Mouse (Mus musculus): ENCODE measurements around the gene Suclg2.

Suclg2 gene

DNA sequence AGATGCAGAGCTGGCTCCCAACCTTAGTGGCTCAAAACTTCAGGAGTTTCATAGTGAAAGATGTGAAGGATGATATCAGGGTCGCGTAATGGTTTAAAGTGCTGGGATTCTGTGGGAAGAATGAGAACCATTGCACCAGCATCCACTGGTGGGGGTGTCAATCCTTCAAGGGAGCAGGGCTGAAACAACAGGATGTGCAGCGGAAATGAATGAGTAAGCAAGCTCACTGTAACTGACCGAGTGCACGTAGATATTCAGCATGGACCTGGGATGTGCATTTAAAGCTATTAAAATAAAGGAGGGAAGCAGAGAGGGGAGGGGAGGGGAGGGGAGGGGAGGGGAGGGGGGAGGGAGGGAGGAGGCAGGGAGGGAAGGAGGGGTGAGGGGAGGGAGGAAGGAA lies 18.4 kb downstream of the Suclg2 start:
- no peak for DNase-seq (ENCODE audit: low spot score)

DNA sequence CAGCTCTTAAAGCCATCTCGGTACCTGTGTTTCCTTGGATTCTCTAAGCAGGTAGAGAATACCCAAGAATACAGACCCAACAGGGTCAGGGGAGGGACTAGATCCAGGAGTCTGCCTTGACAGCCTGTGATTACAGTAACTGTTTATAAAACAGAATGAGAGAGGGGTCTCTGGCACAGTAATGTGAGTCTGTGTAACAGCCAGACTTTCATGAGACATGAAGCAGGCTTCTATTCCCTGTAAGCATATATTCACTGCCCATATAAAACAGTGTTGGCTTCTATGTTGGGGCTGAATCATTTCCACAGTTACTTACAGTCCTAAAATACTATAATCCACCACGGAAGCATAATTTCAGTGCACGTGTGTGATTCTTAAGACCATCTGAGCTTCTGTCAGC lies 19.3 kb downstream of the Suclg2 start:
- DNase-seq (ENCODE audit: low spot score), result no peak

- no peak for DNase-seq (ENCODE audit: low spot score)
Measured at GRCm38 (mm10) chr6:95698536-95699162, 20.0 kb downstream of the Suclg2 start.

DNA sequence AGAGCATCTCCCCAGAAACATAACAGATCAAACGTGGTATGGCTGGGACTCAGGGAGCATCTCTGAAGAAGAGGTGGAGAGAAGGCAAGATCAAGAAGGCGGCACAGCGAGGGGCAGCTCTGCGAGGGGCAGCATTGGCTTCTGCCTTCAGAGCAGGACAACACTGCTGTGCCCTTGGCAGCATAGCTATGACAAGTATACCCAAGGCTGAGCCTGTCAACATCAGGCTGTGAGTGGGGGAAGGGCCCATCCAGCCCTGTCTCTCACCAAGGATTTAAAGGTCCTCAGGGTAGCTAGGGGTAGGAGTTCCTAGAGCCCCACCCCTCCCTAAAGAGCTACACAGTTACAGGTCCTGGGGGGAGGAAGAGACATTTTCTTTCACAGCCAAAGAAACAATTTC lies 23.7 kb downstream of the Suclg2 start:
- DNase-seq (ENCODE audit: low spot score), result no peak

GRCm38 (mm10) chr6:95685242-95685641 lies 33.4 kb downstream of the Suclg2 start:
- DNase-seq (ENCODE audit: low spot score), result no peak

- no peak for DNase-seq (ENCODE audit: low spot score)
Measured at GRCm38 (mm10) chr6:95679718-95680117, 38.9 kb downstream of the Suclg2 start.

DNA sequence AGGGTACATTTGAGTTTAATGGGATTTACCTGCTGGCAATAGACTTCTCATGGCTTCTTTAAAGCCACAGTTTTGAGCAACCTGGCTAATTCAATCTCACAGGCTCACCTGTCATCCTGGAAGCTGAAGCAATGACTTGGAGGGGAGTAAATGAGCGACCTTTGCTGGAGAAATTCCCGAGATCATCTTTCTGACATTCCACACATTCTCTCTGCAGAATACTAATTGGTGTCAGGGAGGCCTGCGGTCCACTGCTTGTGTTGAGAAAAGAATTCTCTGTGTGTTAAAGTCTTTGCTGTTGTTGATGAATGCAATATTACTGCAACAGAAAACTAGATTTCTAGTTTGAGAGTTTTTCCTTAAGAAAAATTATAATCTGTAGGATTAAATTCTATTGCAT lies 39.3 kb downstream of the Suclg2 start:
- no peak for DNase-seq (ENCODE audit: low spot score)

- DNase-seq (ENCODE audit: low spot score), result no peak
Measured at GRCm38 (mm10) chr6:95676951-95677350, 41.6 kb downstream of the Suclg2 start.

- DNase-seq (ENCODE audit: low spot score), result no peak
Measured at GRCm38 (mm10) chr6:95676439-95676838, 42.2 kb downstream of the Suclg2 start.

DNA sequence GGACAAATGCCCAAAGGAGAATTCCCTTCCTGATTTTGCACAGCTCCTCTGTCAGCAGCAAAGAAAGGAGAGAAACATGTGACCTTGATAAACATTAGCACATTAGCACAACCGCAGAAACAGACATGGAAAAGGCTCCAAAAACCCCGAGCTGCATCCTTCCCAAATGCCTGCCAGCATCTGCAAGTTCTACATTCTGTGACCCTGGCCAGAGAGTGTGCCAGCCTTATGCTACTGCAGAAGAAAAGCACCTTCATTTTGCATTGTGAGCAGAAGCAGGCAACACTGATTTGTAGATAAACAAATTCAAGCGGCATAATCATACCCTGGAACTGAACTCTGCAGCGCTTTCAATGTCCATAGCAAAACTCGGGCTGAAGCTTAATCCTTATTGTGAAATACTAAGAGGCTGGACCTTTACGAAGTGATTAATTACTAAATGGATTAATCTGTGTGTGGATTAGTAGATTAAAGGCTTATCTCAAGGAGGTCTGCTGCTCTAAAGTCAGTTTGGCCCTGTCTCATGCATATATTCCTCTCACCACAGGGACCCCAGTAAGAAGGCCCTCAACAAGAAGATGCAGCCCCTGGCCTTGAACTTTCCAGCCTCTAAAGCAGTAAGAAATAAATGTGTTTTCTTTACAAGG lies 43.4 kb downstream of the Suclg2 start:
- DNase-seq (ENCODE audit: low spot score), result no peak

DNA sequence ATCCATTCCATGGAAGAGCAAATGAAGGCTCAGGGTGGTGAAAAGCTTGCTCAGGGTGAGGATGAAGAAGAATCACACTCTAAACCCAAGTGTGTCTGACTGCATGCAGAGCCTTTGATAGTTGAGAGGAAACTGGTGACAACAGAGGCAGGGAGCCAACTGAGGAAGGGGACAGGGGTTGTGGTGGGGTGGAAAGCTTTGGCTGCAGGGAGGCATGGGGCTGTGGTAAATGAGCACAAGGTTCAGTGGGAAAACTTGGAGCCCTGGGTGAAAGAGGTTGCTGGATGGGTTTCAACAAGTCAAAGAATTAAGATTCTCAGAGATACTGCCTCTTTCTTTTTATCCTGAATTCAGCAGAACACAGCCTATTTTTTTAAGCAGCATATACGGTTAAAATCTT lies 43.9 kb downstream of the Suclg2 start:
- DNase-seq (ENCODE audit: low spot score), result no peak

GRCm38 (mm10) chr6:95669335-95669729 lies 49.3 kb downstream of the Suclg2 start:
- DNase-seq (ENCODE audit: low spot score), result peak; percentile 32

GRCm38 (mm10) chr6:95668629-95669334 lies 49.8 kb downstream of the Suclg2 start:
- DNase-seq (ENCODE audit: low spot score), result no peak

- DNase-seq (ENCODE audit: low spot score), result no peak
Measured at GRCm38 (mm10) chr6:95657671-95658070, 60.9 kb downstream of the Suclg2 start.

GRCm38 (mm10) chr6:95653662-95654061 lies 64.9 kb downstream of the Suclg2 start:
- no peak for DNase-seq (ENCODE audit: low spot score)

- no peak for DNase-seq (ENCODE audit: low spot score)
Measured at GRCm38 (mm10) chr6:95652774-95653173, 65.8 kb downstream of the Suclg2 start.

DNA sequence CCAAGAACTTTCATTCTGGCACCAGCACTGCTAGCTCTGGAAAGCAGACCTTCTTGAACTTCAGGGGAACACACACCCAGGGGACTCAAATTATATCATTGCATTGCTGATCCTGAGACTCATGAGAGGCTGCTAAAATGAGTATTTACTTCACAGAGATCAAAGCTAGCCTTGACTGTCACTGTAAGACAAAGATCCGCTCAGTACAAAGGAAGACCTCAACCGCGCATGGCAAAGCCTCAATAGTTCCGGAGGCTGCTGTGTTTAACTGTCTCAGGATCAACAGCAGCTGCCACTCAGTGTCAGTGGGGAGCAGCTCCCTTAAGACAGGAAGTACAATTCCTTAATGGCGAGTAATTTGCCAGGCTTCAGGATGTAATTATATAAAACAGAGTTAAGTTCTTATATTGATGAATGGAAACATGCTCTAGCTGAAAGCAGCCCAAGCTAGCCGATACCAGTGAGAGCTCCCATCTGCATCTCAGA lies 67.2 kb downstream of the Suclg2 start:
- no peak for DNase-seq (ENCODE audit: low spot score)

- DNase-seq (ENCODE audit: low spot score), result peak; percentile 1
Measured at GRCm38 (mm10) chr6:95650082-95650722, 68.4 kb downstream of the Suclg2 start.

- no peak for DNase-seq (ENCODE audit: low spot score)
Measured at GRCm38 (mm10) chr6:95649123-95649663, 69.4 kb downstream of the Suclg2 start.

DNA sequence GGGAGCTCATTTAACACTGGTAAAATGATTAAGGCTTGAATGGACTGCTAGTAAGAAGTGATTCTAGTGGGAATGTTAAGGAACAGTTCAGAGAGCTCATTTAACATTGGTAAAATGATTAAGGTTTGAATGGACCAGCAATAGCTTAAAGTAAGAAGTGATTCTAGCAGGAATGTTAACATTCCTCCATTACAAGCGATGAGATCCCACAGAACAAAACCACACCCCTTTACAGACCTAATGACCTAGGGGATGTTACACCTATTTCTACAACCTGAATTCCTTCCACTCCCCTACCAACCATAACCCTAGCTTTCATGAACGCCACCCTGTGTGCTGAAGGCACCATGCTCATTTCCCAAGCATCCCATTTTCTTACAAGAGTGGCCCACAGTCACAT lies 81.2 kb downstream of the Suclg2 start:
- DNase-seq (ENCODE audit: low spot score), result no peak

DNA sequence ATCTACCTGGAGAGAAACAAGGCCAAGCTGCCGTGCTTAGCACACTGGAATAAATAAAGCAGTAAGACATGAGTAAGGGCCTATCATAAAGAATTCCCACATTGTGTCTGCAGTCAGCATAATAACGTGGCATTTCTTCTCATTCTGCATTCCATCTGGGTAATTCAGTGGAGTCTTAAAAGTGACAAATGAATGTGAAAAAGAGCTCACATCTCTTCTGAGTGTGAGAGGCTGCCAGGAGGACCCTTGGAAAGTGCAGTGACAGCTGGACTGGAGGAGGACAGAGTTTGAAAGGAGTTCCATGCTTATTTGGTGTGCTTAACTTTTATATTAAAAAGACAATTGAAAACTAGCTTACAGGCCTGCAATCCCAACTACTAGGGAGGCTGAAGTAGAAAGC lies 83.2 kb downstream of the Suclg2 start:
- DNase-seq (ENCODE audit: low spot score), result no peak

DNA sequence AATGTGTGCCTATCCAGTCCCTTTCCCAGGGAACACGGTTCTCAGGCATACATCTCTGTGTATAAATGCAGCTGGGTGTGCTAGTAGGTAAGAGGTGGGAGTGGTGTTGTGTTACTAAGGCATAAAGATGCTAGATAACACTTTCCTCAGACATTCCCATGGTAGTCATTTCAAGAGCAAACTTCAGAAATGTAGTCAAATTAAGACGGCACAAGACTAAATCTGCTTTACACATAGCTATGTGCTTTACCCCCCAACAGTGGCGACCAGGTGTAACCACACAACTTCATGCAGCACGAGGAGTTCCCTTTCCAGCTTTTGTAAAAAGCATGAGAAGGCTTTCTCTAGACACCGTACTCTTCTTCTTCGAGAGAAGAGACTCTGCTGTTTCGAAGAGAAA lies 89.5 kb downstream of the Suclg2 start:
- no peak for DNase-seq (ENCODE audit: low spot score)

GRCm38 (mm10) chr6:95621821-95622220 lies 96.8 kb downstream of the Suclg2 start:
- DNase-seq (ENCODE audit: low spot score), result no peak
